Mouse (Mus musculus): ENCODE measurements at regions not wholly inside any gene's neighbourhood (a gene's known extent, or its start where the extent isn't known, plus 50 kb on each side); places are given as distances from the start of the nearest gene placed in this dataset.

DNA sequence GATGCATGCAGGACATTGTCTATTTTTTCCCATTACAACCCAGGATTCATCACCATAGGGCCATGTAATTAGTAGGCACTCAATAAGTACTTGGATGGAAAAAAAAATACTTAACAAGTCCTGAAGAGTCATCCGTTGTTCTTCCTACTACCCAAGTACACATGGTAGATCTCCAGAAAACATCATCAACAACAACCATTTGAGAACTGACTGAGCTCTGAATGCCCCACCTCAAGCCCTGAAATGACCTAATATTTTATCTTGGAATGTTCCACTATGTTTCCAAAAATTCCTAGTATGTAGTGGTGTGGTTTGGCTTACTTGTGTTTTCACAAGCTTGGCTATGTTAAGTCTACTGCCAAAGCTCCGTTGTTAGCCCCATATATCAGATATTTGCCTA is 142.4 kb upstream of the Phactr1 start:
- TF ChIP-seq EP300 (IDR thresholded peaks at IDR 0.05): no peak
- TF ChIP-seq CTCF (IDR thresholded peaks at IDR 0.05): no peak
